Mouse (Mus musculus) erythroblast, adult 5-6 weeks (primary cell): ENCODE results near the gene Plscr5. TPM values are rescaled to one million over a fixed set of nuclear protein-coding genes. Genes with fewer than 3 reads are reported as not detected.
"Not testable (repeated sequence)": the region's sequence is repeated elsewhere in the genome, so short reads cannot be mapped to it uniquely, and the experiment has no call there.

Experiments used
- ATAC-seq: replicated peaks from 2 replicates; pipeline ENCODE4 v1.8.0; 2016; ENCODE audit warnings: moderate number of reproducible peaks, mild to moderate bottlenecking, moderate TSS enrichment, inconsistent platforms; ENCODE audit not compliant: poor library complexity, low FRiP score, severe bottlenecking
- total RNA-seq, 2 experiments: library from RNA; stranded (forward) in 1 of 2; stranded (reverse) in 1 of 2; fragments of 150-400 nt in 1 of 2; fragments of 200-764, 138-1000 nt in 1 of 2; gene quantifications; 2 replicates each; pipeline versions ENCODE4 v1.2.3 to v1.2.4; 2015 to 2017; ENCODE audit warnings: low replicate concordance in 2 of 2

Plscr5 gene
- total RNA-seq (2015; ENCODE audit: low replicate concordance) (not detected in 2 replicates), total RNA-seq (2017; ENCODE audit: low replicate concordance) (not detected in 2 replicates)

- ATAC-seq = not testable (repeated sequence)
These were observed at the start of gene Plscr5 for GRCm38 (mm10) chr9:92192636-92193035. TSS of gene Plscr5 (plus strand) at chr9:92192936.

- no peak for ATAC-seq
These were observed 45.0 kb upstream of the Plscr5 start for GRCm38 (mm10) chr9:92147555-92148248.

GRCm38 (mm10) chr9:92162213-92162612 is 30.5 kb upstream of the Plscr5 start:
- ATAC-seq = no peak

GRCm38 (mm10) chr9:92173318-92173985 is 19.3 kb upstream of the Plscr5 start:
- ATAC-seq = no peak

GRCm38 (mm10) chr9:92174176-92175075 is 18.3 kb upstream of the Plscr5 start:
- no peak for ATAC-seq

- no peak for ATAC-seq
These were observed 13.8 kb upstream of the Plscr5 start for GRCm38 (mm10) chr9:92178861-92179469.

- ATAC-seq = 0 out of 2 replicates have a peak, but pooled peaks have one; percentile 49
These were observed 1.4 kb upstream of the Plscr5 start for GRCm38 (mm10) chr9:92191295-92191694.

GRCm38 (mm10) chr9:92198408-92198807 is 5.7 kb downstream of the Plscr5 start:
- ATAC-seq = no peak

GRCm38 (mm10) chr9:92199564-92199963 is 6.8 kb downstream of the Plscr5 start:
- no peak for ATAC-seq

GRCm38 (mm10) chr9:92204397-92204796 is 11.7 kb downstream of the Plscr5 start:
- no peak for ATAC-seq

GRCm38 (mm10) chr9:92207307-92207706 is 14.6 kb downstream of the Plscr5 start:
- ATAC-seq = no peak; the same call in 1 of the 2 replicates

- ATAC-seq = no peak
These were observed 15.0 kb downstream of the Plscr5 start for GRCm38 (mm10) chr9:92207757-92208156.

- no peak for ATAC-seq
These were observed 17.1 kb downstream of the Plscr5 start for GRCm38 (mm10) chr9:92209850-92210249.

GRCm38 (mm10) chr9:92210386-92210967 is 17.7 kb downstream of the Plscr5 start:
- no peak for ATAC-seq

- no peak for ATAC-seq
These were observed 18.3 kb downstream of the Plscr5 start for GRCm38 (mm10) chr9:92211048-92211447.

GRCm38 (mm10) chr9:92217484-92217883 is 24.7 kb downstream of the Plscr5 start:
- ATAC-seq = no peak

GRCm38 (mm10) chr9:92217896-92218295 is 25.2 kb downstream of the Plscr5 start:
- ATAC-seq = no peak

GRCm38 (mm10) chr9:92220151-92220550 is 27.4 kb downstream of the Plscr5 start:
- ATAC-seq = no peak

- no peak for ATAC-seq
These were observed 28.7 kb downstream of the Plscr5 start for GRCm38 (mm10) chr9:92221480-92221879.
